In the genomic region with DNA sequence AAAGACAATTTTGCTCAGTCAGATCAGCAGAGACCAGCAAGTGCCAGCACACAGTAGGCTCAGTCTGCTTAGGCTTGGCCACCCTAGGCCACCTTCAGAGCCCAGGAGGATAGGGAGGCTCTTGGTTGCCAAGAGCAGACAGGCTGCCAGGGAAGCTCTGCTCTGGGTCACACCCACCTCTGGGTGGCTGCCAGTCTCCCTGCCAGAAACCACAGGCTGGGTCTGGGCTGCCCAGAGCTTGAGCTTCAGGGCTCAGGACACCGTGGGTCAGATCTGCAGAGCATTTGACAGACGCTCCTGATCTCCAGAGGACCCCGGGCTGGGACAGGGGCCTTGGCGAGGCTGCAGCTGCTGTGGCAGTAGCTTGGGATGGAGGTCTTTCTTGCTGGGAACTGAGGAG, we compare ENCODE assay signal across 9 mouse cellular contexts. TPM values are rescaled to one million over a fixed set of nuclear protein-coding genes. Genes with fewer than 3 reads are reported as not detected.
DNase-seq lines count a peak whose midpoint lies in the region; ATAC-seq and TF ChIP-seq lines count a peak whose summit lies in the region.
"Had no signal": no experiment of that assay in that cellular context is flagged by ENCODE, and none has a peak within 500 bp of the region (broad histone marks: within the 10 kb centered on the region; RNA-seq: fewer than 3 reads in every experiment).

A gene (plus strand): TSS at position 255 of the 400 bp plus-strand sequence.

- H3K27ac ChIP-seq in kidney, adult 2 months (ENCODE audit: insufficient read depth, low read depth, low read length) = no peak within 1 kb of the TSS
- no peak within 1 kb of the TSS for H3K27ac ChIP-seq in kidney, embryonic 15.5 days
- no peak within 1 kb of the TSS for H3K27ac ChIP-seq in forebrain, embryonic 12.5 days

- H3K36me3 ChIP-seq in kidney, adult 2 months (ENCODE audit: control insufficient read depth, insufficient read depth, low read length) = no peaks in the 10 kb centered on the region
- no peaks in the 10 kb centered on the region for H3K36me3 ChIP-seq in kidney, embryonic 15.5 days
- H3K36me3 ChIP-seq in forebrain, embryonic 12.5 days (replicated peaks) = no peaks in the 10 kb centered on the region

- 42% methylated on average over 4 of the region's 4 CpGs for WGBS in kidney, adult 2 months
- 71% methylated on average over 4 of the region's 4 CpGs for WGBS in kidney, embryonic 15.5 days
- WGBS in forebrain, embryonic 12.5 days = 75% methylated on average over 4 of the region's 4 CpGs

- intact Hi-C loops in heart, postnatal 10 days (cut with DNase I) = loop anchor here (5.0 kb wide), 2 partner anchors 83 to 218 kb away; a partner anchor contains a TSS

- no peaks in the 10 kb centered on the region for H3K4me1 ChIP-seq in kidney, adult 2 months (ENCODE audit: control insufficient read depth, insufficient read depth, low read length)
- peaks cover 7% of the 10 kb centered on the region for H3K4me1 ChIP-seq in kidney, embryonic 15.5 days
- peaks cover 6% of the 10 kb centered on the region for H3K4me1 ChIP-seq in forebrain, embryonic 12.5 days

- DNase-seq in kidney, adult 2 months = peak; percentile 72
- DNase-seq in cerebellum, adult 11-12 months = peak; percentile 88
- peak; percentile 89 for DNase-seq in heart, postnatal 10 days
- peak; percentile 21 for DNase-seq in ovary, postnatal 10 days (ENCODE audit: low spot score)
- DNase-seq in neural tube, embryonic 10.5 days (ENCODE audit: extremely low spot score, low spot score) = no peak
- DNase-seq in thymus, postnatal 10 days (ENCODE audit: low spot score in 2 of 2) = no peak

- TF ChIP-seq POLR2A in kidney, adult 2 months (IDR thresholded peaks at IDR 0.05; ENCODE audit: low read depth, low read length) = no peak

- ATAC-seq in kidney, embryonic 15.5 days (replicated peaks; ENCODE audit: low FRiP score) = no peak
- ATAC-seq in forebrain, embryonic 12.5 days (ENCODE audit: low FRiP score) = no peak

- no peak within 1 kb of the TSS for H3K4me3 ChIP-seq in kidney, adult 2 months (ENCODE audit: insufficient read depth, low read depth, low read length)
- no peak within 1 kb of the TSS for H3K4me3 ChIP-seq in kidney, embryonic 15.5 days (replicated peaks)
- no peak within 1 kb of the TSS for H3K4me3 ChIP-seq in forebrain, embryonic 12.5 days (replicated peaks)
- H3K4me3 ChIP-seq: erythroblast, embryonic 14.5 days had no signal

- H3K27me3 ChIP-seq in kidney, adult 2 months (replicated peaks; ENCODE audit: control insufficient read depth, insufficient read depth, low read length) = no peaks in the 10 kb centered on the region
- H3K27me3 ChIP-seq in kidney, embryonic 15.5 days = 0 out of 2 replicates have a peak, but pooled peaks cover 3% of the 10 kb centered on the region
- H3K27me3 ChIP-seq in forebrain, embryonic 12.5 days = no peaks in the 10 kb centered on the region

- no peak for TF ChIP-seq CTCF in kidney, adult 2 months (conservative IDR thresholded peaks at IDR 0.05; ENCODE audit: insufficient read depth, insufficient read length, low read depth, low read length)

- H3K4me2 ChIP-seq in kidney, embryonic 15.5 days = no peak within 1 kb of the TSS
- H3K4me2 ChIP-seq in forebrain, embryonic 12.5 days = no peak within 1 kb of the TSS

- H3K9me3 ChIP-seq in kidney, embryonic 15.5 days (replicated peaks) = no peaks in the 10 kb centered on the region
- H3K9me3 ChIP-seq in forebrain, embryonic 12.5 days = no peaks in the 10 kb centered on the region

- no peak within 1 kb of the TSS for H3K9ac ChIP-seq in kidney, embryonic 15.5 days
- H3K9ac ChIP-seq in forebrain, embryonic 12.5 days = no peak within 1 kb of the TSS

RNA-seq across cellular contexts. Expression of the gene that starts here (rescaled TPM):
- 0.41 and 1.3 TPM in 2 replicates for polyA plus RNA-seq in kidney, adult 2 months (2012; rRNA removed)
- polyA plus RNA-seq in kidney, embryonic 15.5 days (2015; fragmentation: Nextera tagmentation; extraction: Ambion mirVana) = 0.62 and 1.0 TPM in 2 replicates
- 1 to 10 TPM in 1 of 2 experiments, under 1 TPM in 1; 0.97 to 1.1 TPM for total RNA-seq in heart, postnatal 10 days (2021)
- polyA plus RNA-seq in forebrain, embryonic 12.5 days (2016; fragmentation: Nextera tagmentation; extraction: Ambion mirVana) = 0.15 and 0.28 TPM in 2 replicates
- polyA plus RNA-seq: erythroblast, embryonic 14.5 days had no signal

Comparison
In these comparisons a context has a peak if more than half of its experiments do, and no peak if none do; other contexts are left out.
1. DNase-seq: peak in kidney, adult 2 months (single experiment), cerebellum, adult 11-12 months (single experiment), heart, postnatal 10 days (2 of 2) and ovary, postnatal 10 days (single experiment); none in neural tube, embryonic 10.5 days (single experiment) and thymus, postnatal 10 days (0 of 2).